Mouse (Mus musculus): Measurements from ENCODE around the gene Vps18.

DNA sequence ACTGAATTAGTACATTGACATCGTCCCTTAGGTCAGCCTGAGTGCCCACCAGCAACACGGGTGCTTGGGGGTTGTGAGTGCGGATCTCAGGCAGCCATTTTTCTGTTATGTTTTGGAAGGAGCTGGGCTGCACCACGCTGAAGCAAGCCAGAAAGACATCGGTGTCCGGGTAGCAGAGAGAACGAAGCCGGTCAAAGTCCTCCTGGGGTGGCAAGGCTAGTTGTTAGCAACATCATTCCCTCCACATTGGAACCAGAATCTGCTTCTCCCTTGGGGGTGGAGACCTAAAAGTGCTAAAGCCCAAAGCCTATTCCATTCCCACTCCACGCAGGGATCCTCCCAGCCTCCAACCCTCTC, 18.3 kb upstream of the Vps18 start:
- TF ChIP-seq CTCF (IDR thresholded peaks at IDR 0.05; ENCODE audit: extremely low read depth, insufficient read depth, low read length) (no peak), POLR2A (IDR thresholded peaks at IDR 0.05; ENCODE audit: extremely low read depth, insufficient read depth, low read length) (no peak)

All from cortical plate, adult 2 months (tissue).